Mouse (Mus musculus): ENCODE measurements at regions not wholly inside any gene's neighbourhood (a gene's known extent, or its start where the extent isn't known, plus 50 kb on each side); places are given as distances from the start of the nearest gene placed in this dataset.

GRCm38 (mm10) chr3:101713669-101714068 lies 109.2 kb upstream of the Atp1a1 start:
- TF ChIP-seq GATA1 (IDR thresholded peaks at IDR 0.05; ENCODE audit: borderline replicate concordance, low read length) (no peak), FLI1 (IDR thresholded peaks at IDR 0.05; ENCODE audit: low read length) (no peak)
